Mouse (Mus musculus) small intestine, adult 2 months (tissue): ENCODE results near the gene Isg20. TPM values are rescaled to one million over a fixed set of nuclear protein-coding genes. Genes with fewer than 3 reads are reported as not detected.

ENCODE experiments used
- H3K27ac ChIP-seq: fragments of 200-500 bp; 2 replicates; pipeline ENCODE4 v1.5.1; 2012; ENCODE audit warnings: low read depth, low read length, control low read depth, inconsistent platforms; ENCODE audit not compliant: insufficient read depth
- H3K27me3 ChIP-seq: fragments of 200-500 bp; 2 replicates; pipeline ENCODE4 v1.6.1; 2012; ENCODE audit warnings: mild to moderate bottlenecking, moderate library complexity, low read length, inconsistent platforms; ENCODE audit not compliant: control insufficient read depth, insufficient read depth
- H3K36me3 ChIP-seq: fragments of 200-500 bp; 2 replicates; pipeline ENCODE4 v1.6.1; 2012; ENCODE audit warnings: mild to moderate bottlenecking, low read length, control low read depth, inconsistent platforms; ENCODE audit not compliant: control insufficient read depth, insufficient read depth
- H3K4me1 ChIP-seq: fragments of 200-500 bp; 2 replicates; pipeline ENCODE4 v1.6.1; 2012; ENCODE audit warnings: low read length, inconsistent platforms, mixed read lengths; ENCODE audit not compliant: control insufficient read depth, insufficient read depth, insufficient read length
- H3K4me3 ChIP-seq: fragments of 200-500 bp; 2 replicates; pipeline ENCODE4 v1.5.1; 2012; ENCODE audit warnings: low read depth, mild to moderate bottlenecking, control low read depth, inconsistent platforms, low read length, moderate library complexity
- CTCF ChIP-seq: fragments of 200-500 bp; IDR thresholded peaks from 2 replicates; pipeline ENCODE4 v1.5.1; 2012; ENCODE audit warnings: low read depth, mild to moderate bottlenecking, control low read depth, inconsistent platforms, low read length, moderate library complexity, mixed read lengths; ENCODE audit not compliant: insufficient replicate concordance, insufficient read length; ENCODE audit errors: extremely low read depth
- POLR2A ChIP-seq: fragments of 200-500 bp; IDR thresholded peaks from 2 replicates; pipeline ENCODE4 v1.6.1; 2012; ENCODE audit warnings: low read depth, mild to moderate bottlenecking, control low read depth, inconsistent platforms, low read length, moderate library complexity
- WGBS: fragments of 180-500 bp; shearing (Covaris S2); methylation state at CpG from one replicate; pipeline ENCODE4 v1.1.7; 2018; 5-methylcytosine and 5-hydroxymethylcytosine counted together
- polyA plus RNA-seq: library from polyadenylated mRNA; depleted of rRNA; stranded (reverse); fragments of >200 nt; gene quantifications from 2 replicates; pipeline ENCODE4 v1.2.3, GENCODE M21; 2012

Gene Isg20
- polyA plus RNA-seq, 1 experiment, result 22.3 TPM

DNA sequence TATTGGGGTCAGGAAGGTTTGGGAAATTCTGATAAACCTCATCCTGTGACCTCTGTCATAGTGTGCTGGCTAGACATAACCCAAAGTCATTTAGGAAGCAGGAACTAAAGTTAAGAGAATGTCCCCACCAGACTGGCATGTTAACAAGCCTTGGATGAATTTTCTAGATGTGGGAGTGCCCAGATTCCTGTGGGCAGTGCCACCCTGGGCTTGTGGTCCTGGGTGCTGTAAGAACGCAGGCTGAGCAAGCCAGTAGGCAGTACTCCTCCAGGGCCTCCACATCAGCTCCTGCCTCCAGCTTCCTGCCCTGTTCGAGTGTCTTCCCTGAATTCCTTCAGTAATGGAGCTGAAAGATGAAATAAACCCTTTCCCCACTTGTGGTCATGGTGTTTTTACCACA, 9.0 kb upstream of the Isg20 start:
- no peak overlapping the region for H3K4me3 ChIP-seq
- no peaks in the 10 kb centered on the region for H3K4me1 ChIP-seq
- H3K36me3 ChIP-seq, result peaks cover 26% of the 10 kb centered on the region
- no peaks in the 10 kb centered on the region for H3K27me3 ChIP-seq
- no peak overlapping the region for H3K27ac ChIP-seq
- no peak for TF ChIP-seq POLR2A
- 63% methylated on average over 2 of the region's 2 CpGs for WGBS

- Histone ChIP-seq H3K36me3 (peaks cover 17% of the 10 kb centered on the region), H3K27ac (no peak overlapping the region), H3K27me3 (no peaks in the 10 kb centered on the region), H3K4me3 (no peak overlapping the region), H3K4me1 (peaks cover 5% of the 10 kb centered on the region)
- WGBS, result 90% methylated on average over 6 of the region's 6 CpGs
- no peak for TF ChIP-seq POLR2A
- TF ChIP-seq CTCF, result no peak
Measured at GRCm38 (mm10) chr7:78909026-78909425, 4.2 kb upstream of the Isg20 start.

DNA sequence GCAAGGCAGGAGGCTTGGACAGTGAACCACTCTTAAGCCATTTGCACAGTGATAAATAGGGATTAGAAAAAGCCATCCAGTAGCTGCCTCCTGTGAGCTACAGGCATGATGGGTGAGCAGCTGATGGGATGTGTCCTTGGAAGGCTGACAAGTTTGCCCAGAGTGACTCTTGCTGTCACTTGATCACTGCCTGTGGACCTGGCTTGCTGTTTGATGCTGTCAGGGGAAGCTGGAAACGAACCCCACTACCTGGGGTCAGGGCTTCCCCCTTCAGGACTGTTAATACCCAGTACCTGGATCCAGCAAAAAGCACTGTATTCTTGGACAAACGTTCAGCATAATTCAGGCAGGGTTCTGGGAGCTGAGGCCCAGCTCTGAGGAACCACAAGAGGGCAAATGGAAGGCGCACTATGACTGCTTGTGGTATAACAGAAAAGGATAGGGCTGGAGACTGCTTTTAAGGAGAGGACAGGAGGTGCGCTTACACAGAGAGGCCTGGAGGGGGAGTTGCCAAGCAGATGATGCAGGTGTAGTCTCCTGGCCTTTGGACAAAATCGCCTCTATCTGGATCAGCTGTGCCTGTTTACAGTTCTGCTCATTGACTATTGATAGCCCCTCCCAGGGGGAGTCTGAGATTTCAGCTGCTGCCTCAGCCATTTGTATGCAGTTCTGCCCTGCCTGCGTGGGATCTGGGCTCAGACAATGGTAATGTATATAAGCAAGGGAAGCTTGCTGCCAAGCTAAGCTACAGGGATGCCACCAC, 2.7 kb upstream of the Isg20 start:
- WGBS, result 41% methylated on average over 6 of the region's 6 CpGs
- TF ChIP-seq CTCF (peak; percentile 17; the same call in 1 of the 2 replicates), POLR2A (no peak)

DNA sequence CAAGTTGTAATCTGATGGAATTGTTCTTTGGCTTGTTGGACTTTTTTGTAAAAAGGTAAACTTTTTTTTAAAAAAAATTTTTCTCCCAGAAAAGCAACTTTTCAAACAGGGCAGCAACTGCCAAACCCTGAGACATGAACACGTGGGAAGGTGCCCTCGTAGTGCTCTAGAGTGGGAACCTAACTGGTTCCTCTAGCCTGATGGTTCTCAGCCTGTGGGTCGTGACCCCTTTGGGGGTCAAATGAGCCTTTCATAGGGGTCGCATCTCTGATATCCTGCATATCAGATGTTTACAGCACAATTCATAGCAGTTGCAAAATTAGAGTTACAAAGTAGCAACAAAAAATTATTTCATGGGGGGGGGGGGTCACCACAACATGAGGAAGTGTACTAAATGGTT, 2.0 kb upstream of the Isg20 start:
- 83% methylated on average over 4 of the region's 4 CpGs for WGBS
- TF ChIP-seq CTCF, result no peak
- Histone ChIP-seq H3K4me3 (no peak overlapping the region), H3K27ac (no peak overlapping the region), H3K4me1 (peaks cover 9% of the 10 kb centered on the region), H3K36me3 (peaks cover 6% of the 10 kb centered on the region), H3K27me3 (no peaks in the 10 kb centered on the region)

More for the DNA sequence above, 2.7 kb upstream of the Isg20 start:
- no peaks in the 10 kb centered on the region for H3K27me3 ChIP-seq
- H3K4me1 ChIP-seq, result peaks cover 9% of the 10 kb centered on the region
- H3K36me3 ChIP-seq, result peaks cover 12% of the 10 kb centered on the region
- no peak overlapping the region for H3K27ac ChIP-seq
- H3K4me3 ChIP-seq, result no peak overlapping the region

DNA sequence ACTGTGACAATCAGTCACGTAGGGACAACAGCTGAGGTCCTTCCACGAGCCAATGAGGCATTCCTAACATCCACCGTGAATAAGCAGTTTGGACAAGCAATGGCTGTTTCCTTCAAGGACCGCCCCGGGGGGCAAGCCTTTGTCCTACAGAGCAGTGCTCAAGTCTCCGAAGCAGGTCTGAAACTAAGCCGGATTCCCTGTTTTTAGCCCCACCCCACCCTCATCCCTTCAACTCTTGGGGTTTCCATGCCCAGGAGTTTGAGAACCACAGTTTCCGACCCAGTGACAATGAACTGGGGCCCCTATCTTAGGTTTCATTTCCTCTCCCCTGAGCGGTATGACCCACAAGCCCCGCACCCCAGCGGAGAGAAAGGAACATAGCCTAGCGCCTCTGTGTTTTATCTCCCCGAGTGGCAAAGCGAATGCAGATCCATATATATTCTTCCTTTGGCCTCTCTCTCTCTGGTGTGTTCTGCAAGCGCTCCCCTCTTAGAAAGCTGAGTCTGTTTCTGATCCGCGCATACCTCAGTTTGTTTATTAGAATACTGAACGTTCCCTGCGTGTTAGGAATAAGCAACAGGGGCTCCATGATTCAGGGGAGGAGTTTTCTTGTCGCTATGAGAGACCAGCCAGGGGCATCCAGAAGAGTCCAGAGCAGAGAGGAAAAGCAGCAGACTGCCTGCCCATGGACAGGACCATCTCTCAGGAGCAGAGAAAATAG, 811 bp upstream of the Isg20 start:
- Histone ChIP-seq H3K27ac (peak overlapping the region; percentile 3), H3K36me3 (peaks cover 1% of the 10 kb centered on the region; the same call in 1 of the 2 replicates), H3K4me3 (peak overlapping the region; percentile 31), H3K27me3 (no peaks in the 10 kb centered on the region), H3K4me1 (peaks cover 9% of the 10 kb centered on the region)
- 14% methylated on average over 20 of the region's 20 CpGs for WGBS
- TF ChIP-seq CTCF, result no peak
- TF ChIP-seq POLR2A, result no peak

DNA sequence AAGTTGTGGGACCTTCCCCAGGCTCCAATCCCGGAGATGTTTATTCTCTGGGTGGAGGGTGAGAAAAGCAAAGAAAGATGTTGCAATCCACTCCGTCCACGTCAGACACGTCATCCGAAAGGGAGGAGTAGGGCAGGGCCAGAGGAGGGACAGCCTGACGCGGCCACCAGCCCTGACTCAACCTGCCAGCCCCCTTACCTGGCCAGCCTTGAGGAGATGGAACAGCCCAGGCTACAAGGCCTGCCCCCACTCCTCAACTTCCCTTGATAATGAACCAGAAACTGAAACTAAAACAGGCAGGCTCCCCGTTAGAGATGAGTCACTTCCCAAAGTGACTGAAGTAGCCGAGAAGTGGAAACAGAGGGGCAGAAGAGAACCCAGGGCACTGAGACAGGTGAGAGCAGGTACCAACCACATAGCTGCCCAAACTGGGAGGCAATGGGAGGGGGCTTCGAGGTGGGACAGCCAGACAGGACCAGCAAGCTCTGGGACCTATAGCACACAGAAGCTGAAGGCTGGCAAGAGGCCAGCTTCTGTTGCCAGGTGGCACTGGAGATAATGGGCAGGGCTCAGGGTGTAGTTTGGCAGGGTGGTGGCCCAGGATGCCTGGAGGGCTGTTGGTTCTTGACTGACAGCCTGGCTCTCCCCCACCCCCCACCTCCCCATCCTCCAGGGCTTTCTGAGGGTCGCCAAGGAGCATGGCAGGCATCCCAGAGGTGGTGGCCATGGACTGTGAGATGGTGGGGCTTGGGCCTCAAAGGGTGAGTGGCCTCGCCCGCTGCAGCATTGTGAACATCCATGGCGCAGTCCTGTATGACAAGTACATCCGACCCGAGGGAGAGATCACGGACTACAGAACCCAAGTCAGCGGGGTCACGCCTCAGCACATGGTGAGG, 673 bp downstream of the Isg20 start:
- H3K27me3 ChIP-seq, result no peaks in the 10 kb centered on the region
- WGBS, result 21% methylated on average over 19 of the region's 19 CpGs

DNA sequence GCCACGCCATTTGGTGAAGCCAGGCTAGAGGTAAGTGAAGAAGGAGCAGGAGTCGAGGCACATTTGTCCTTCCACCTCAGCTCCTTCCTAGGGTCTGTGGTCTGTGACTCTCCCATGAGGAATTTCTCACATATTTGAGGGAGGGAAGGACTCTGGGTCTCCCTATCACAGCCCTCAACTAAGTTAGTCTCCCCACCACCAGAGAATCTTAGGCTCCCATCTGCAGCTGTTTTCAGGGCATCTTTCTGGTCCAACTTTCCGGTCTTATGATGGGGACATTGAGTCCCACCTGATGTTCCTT, 1.3 kb downstream of the Isg20 start:
- Histone ChIP-seq H3K4me3 (peak overlapping the region; percentile 63), H3K27me3 (no peaks in the 10 kb centered on the region), H3K27ac (no peak overlapping the region), H3K4me1 (peaks cover 9% of the 10 kb centered on the region), H3K36me3 (no peaks in the 10 kb centered on the region)
- 64% methylated on average over 3 of the region's 3 CpGs for WGBS
- TF ChIP-seq POLR2A, result no peak
- no peak for TF ChIP-seq CTCF

More for the DNA sequence above, 673 bp downstream of the Isg20 start:
- peak overlapping the region; percentile 63 for H3K4me3 ChIP-seq
- peaks cover 9% of the 10 kb centered on the region for H3K4me1 ChIP-seq
- H3K36me3 ChIP-seq, result no peaks in the 10 kb centered on the region
- TF ChIP-seq POLR2A (no peak), CTCF (no peak)
- peak overlapping the region; percentile 49 for H3K27ac ChIP-seq
